Mouse (Mus musculus) liver, adult (tissue): ENCODE results near the gene Fam53b.

Experiments
- GATA4 ChIP-seq: IDR thresholded peaks from 2 replicates; pipeline ENCODE4 v1.6.1; 2014; ENCODE audit warnings: mild to moderate bottlenecking, low read length; ENCODE audit not compliant: insufficient replicate concordance

Fam53b gene

GRCm38 (mm10) chr7:132767233-132767998, 46.3 kb downstream of the Fam53b start:
- no peak for TF ChIP-seq GATA4

GRCm38 (mm10) chr7:132766235-132766871, 47.3 kb downstream of the Fam53b start:
- no peak for TF ChIP-seq GATA4

- TF ChIP-seq GATA4 = peak; percentile 95
Measured at GRCm38 (mm10) chr7:132765629-132766186, 48.0 kb downstream of the Fam53b start.

GRCm38 (mm10) chr7:132764896-132765491, 48.7 kb downstream of the Fam53b start:
- no peak for TF ChIP-seq GATA4

- no peak for TF ChIP-seq GATA4
Measured at GRCm38 (mm10) chr7:132764314-132764713, 49.4 kb downstream of the Fam53b start.

GRCm38 (mm10) chr7:132763911-132764310, 49.8 kb downstream of the Fam53b start:
- no peak for TF ChIP-seq GATA4

- no peak for TF ChIP-seq GATA4
Measured at GRCm38 (mm10) chr7:132763351-132763750, 50.3 kb downstream of the Fam53b start.

- no peak for TF ChIP-seq GATA4
Measured at GRCm38 (mm10) chr7:132761409-132761808, 52.3 kb downstream of the Fam53b start.

GRCm38 (mm10) chr7:132760589-132761180, 53.0 kb downstream of the Fam53b start:
- TF ChIP-seq GATA4 = no peak

- no peak for TF ChIP-seq GATA4
Measured at GRCm38 (mm10) chr7:132759926-132760325, 53.8 kb downstream of the Fam53b start.

- TF ChIP-seq GATA4 = no peak
Measured at GRCm38 (mm10) chr7:132759405-132759891, 54.2 kb downstream of the Fam53b start.

GRCm38 (mm10) chr7:132758875-132759274, 54.8 kb downstream of the Fam53b start:
- no peak for TF ChIP-seq GATA4

- no peak for TF ChIP-seq GATA4
Measured at GRCm38 (mm10) chr7:132756325-132756724, 57.4 kb downstream of the Fam53b start.

- no peak for TF ChIP-seq GATA4
Measured at GRCm38 (mm10) chr7:132754389-132754750, 59.3 kb downstream of the Fam53b start.
